8 mouse cellular contexts compared by ENCODE assay signal in genomic region chr13:12386286-12386685, GRCm38 (mm10). TPM values are rescaled to one million over a fixed set of nuclear protein-coding genes. Genes with fewer than 3 reads are reported as not detected.
DNase-seq lines count a peak whose midpoint lies in the region; ATAC-seq lines count a peak whose summit lies in the region.

No protein-coding gene starts in this region.

- peak; percentile 18 for DNase-seq in adrenal gland, postnatal 10 days
- DNase-seq in adrenal gland, postnatal 4 days (ENCODE audit: low spot score in 2 of 2) = no peak
- peak; percentile 26 to 37 for DNase-seq in kidney, postnatal 36 days
- DNase-seq in kidney, adult 18-20 months = no peak
- peak; percentile 71 for DNase-seq in CD4-positive, CD25-positive, alpha-beta regulatory T cell, adult 2 months (ENCODE audit: low read depth, low spot score)
- peak; percentile 20 for DNase-seq in embryo, embryonic 9.5 days (ENCODE audit: extremely low spot score)
- peak; percentile 45 for DNase-seq in thymus, postnatal 14 days

- ATAC-seq in cerebellum, adult (ENCODE audit: insufficient number of reproducible peaks, low FRiP score, low TSS enrichment) = no peak

RNA-seq across cellular contexts. Expression of gene Heatr1, which starts 8.5 kb away (rescaled TPM):
- 10 to 100 TPM; 26.6 to 32.6 TPM for total RNA-seq in adrenal gland, postnatal 10 days (2021)
- total RNA-seq in adrenal gland, postnatal 4 days (2021) = 10 to 100 TPM; 37.7 to 40.1 TPM

RNA-seq across cellular contexts. Expression of gene Actn2, which starts 45.7 kb away (rescaled TPM):
- 100 to 1,000 TPM in 1 of 2 experiments, 10 to 100 TPM in 1; 43.7 to 240 TPM for total RNA-seq in adrenal gland, postnatal 10 days (2021)
- total RNA-seq in adrenal gland, postnatal 4 days (2021) = 10 to 100 TPM; 22.6 to 76.2 TPM

Comparison
In these comparisons a context has a peak if more than half of its experiments do, and no peak if none do; other contexts are left out.
1. DNase-seq: peak in adrenal gland, postnatal 10 days (single experiment), kidney, postnatal 36 days (2 of 2), CD4-positive, CD25-positive, alpha-beta regulatory T cell, adult 2 months (single experiment), embryo, embryonic 9.5 days (single experiment) and thymus, postnatal 14 days (single experiment); none in adrenal gland, postnatal 4 days (0 of 2) and kidney, adult 18-20 months (single experiment).